Mouse (Mus musculus): ENCODE measurements at regions not wholly inside any gene's neighbourhood (a gene's known extent, or its start where the extent isn't known, plus 50 kb on each side); places are given as distances from the start of the nearest gene placed in this dataset.

GRCm38 (mm10) chr9:122568691-122569441, 178.3 kb upstream of the Topaz1 start:
- peak; percentile 69 for DNase-seq

GRCm38 (mm10) chr9:122569511-122570455, 177.4 kb upstream of the Topaz1 start:
- DNase-seq = peak; percentile 36

- no peak for DNase-seq
Measured at GRCm38 (mm10) chr9:122571001-122571400, 176.1 kb upstream of the Topaz1 start.

- DNase-seq = peak; percentile 56
Measured at GRCm38 (mm10) chr9:122571402-122572059, 175.6 kb upstream of the Topaz1 start.

- DNase-seq = peak; percentile 84
Measured at GRCm38 (mm10) chr9:122572060-122572835, 174.9 kb upstream of the Topaz1 start.

- DNase-seq = no peak
Measured at GRCm38 (mm10) chr9:122572836-122573267, 174.3 kb upstream of the Topaz1 start.

- DNase-seq = no peak
Measured at GRCm38 (mm10) chr9:122585228-122585627, 161.9 kb upstream of the Topaz1 start.

- DNase-seq = no peak
Measured at GRCm38 (mm10) chr9:122586421-122586820, 160.7 kb upstream of the Topaz1 start.

- no peak for DNase-seq
Measured at GRCm38 (mm10) chr9:122586986-122587385, 160.2 kb upstream of the Topaz1 start.

GRCm38 (mm10) chr9:122588246-122588645, 158.9 kb upstream of the Topaz1 start:
- no peak for DNase-seq

- DNase-seq = peak; percentile 27
Measured at GRCm38 (mm10) chr9:122592820-122593615, 154.1 kb upstream of the Topaz1 start.

- peak; percentile 45 for DNase-seq
Measured at GRCm38 (mm10) chr9:122595120-122595943, 151.8 kb upstream of the Topaz1 start.

- DNase-seq = no peak
Measured at GRCm38 (mm10) chr9:122603106-122603505, 144.0 kb upstream of the Topaz1 start.

- DNase-seq = no peak
Measured at GRCm38 (mm10) chr9:122609616-122610015, 137.5 kb upstream of the Topaz1 start.

GRCm38 (mm10) chr9:122610918-122611317, 136.2 kb upstream of the Topaz1 start:
- DNase-seq = no peak

GRCm38 (mm10) chr9:122614579-122615252, 132.4 kb upstream of the Topaz1 start:
- no peak for DNase-seq

- peak; percentile 59 for DNase-seq
Measured at GRCm38 (mm10) chr9:122615351-122615750, 131.8 kb upstream of the Topaz1 start.

- no peak for DNase-seq
Measured at GRCm38 (mm10) chr9:122617793-122618192, 129.4 kb upstream of the Topaz1 start.

- no peak for DNase-seq
Measured at GRCm38 (mm10) chr9:122625081-122625480, 122.1 kb upstream of the Topaz1 start.

GRCm38 (mm10) chr9:122626346-122626745, 120.8 kb upstream of the Topaz1 start:
- no peak for DNase-seq
